Mouse (Mus musculus) neutrophil, adult 5-6 weeks (primary cell): ENCODE data around the gene Sdsl. TPM values are rescaled to one million over a fixed set of nuclear protein-coding genes. Genes with fewer than 3 reads are reported as not detected.
"Not testable (repeated sequence)": the region's sequence is repeated elsewhere in the genome, so short reads cannot be mapped to it uniquely, and the experiment has no call there.

ENCODE experiments used
- ATAC-seq: fragments of 151-379, 151-347 bp; 2 replicates; pipeline ENCODE4 v1.8.0; 2017; ENCODE audit warnings: mild to moderate bottlenecking, moderate TSS enrichment; ENCODE audit not compliant: insufficient number of reproducible peaks, poor library complexity, low FRiP score, severe bottlenecking; ENCODE audit errors: extremely low read depth
- total RNA-seq: library from RNA; stranded (forward); fragments of 200-1000 nt; gene quantifications from 2 replicates; pipeline ENCODE4 v1.2.3, GENCODE M21; 2017

Sdsl gene
- total RNA-seq: not detected in 2 replicates

GRCm38 (mm10) chr5:120472770-120473169, at the start of gene Sdsl:
Sdsl (minus strand) TSS chr5:120472810.
- ATAC-seq: no peak

- ATAC-seq: 0 out of 2 replicates have a peak, but pooled peaks have one; percentile 13
Measured at GRCm38 (mm10) chr5:120517552-120517951, 44.9 kb upstream of the Sdsl start.

GRCm38 (mm10) chr5:120516221-120516984, 43.8 kb upstream of the Sdsl start:
- peak; percentile 11; the same call in 1 of the 2 replicates for ATAC-seq

GRCm38 (mm10) chr5:120515451-120515850, 42.8 kb upstream of the Sdsl start:
- ATAC-seq: no peak

- ATAC-seq: no peak
Measured at GRCm38 (mm10) chr5:120514754-120515153, 42.1 kb upstream of the Sdsl start.

GRCm38 (mm10) chr5:120514031-120514677, 41.5 kb upstream of the Sdsl start:
- ATAC-seq: no peak

- no peak for ATAC-seq
Measured at GRCm38 (mm10) chr5:120512911-120513555, 40.4 kb upstream of the Sdsl start.

- ATAC-seq: no peak
Measured at GRCm38 (mm10) chr5:120511643-120512220, 39.1 kb upstream of the Sdsl start.

GRCm38 (mm10) chr5:120510982-120511642, 38.5 kb upstream of the Sdsl start, which contains the start of gene Slc8b1:
Slc8b1 (plus strand) TSS chr5:120511168.
- peak; percentile 93 for ATAC-seq

GRCm38 (mm10) chr5:120507311-120507710, 34.7 kb upstream of the Sdsl start:
- no peak for ATAC-seq

- ATAC-seq: no peak
Measured at GRCm38 (mm10) chr5:120506490-120506889, 33.9 kb upstream of the Sdsl start.

GRCm38 (mm10) chr5:120505781-120506180, 33.2 kb upstream of the Sdsl start:
- no peak for ATAC-seq

GRCm38 (mm10) chr5:120505368-120505767, 32.8 kb upstream of the Sdsl start:
- peak; percentile 43; the same call in 1 of the 2 replicates for ATAC-seq

- ATAC-seq: peak; percentile 40; the same call in 1 of the 2 replicates
Measured at GRCm38 (mm10) chr5:120503144-120503795, 30.7 kb upstream of the Sdsl start, which contains the start of gene Plbd2. Plbd2 (minus strand) TSS chr5:120503625.

- ATAC-seq: no peak
Measured at GRCm38 (mm10) chr5:120502675-120503143, 30.1 kb upstream of the Sdsl start.

GRCm38 (mm10) chr5:120502147-120502621, 29.6 kb upstream of the Sdsl start:
- ATAC-seq: no peak

- not testable (repeated sequence) for ATAC-seq
Measured at GRCm38 (mm10) chr5:120500609-120501008, 28.0 kb upstream of the Sdsl start.

- ATAC-seq: no peak
Measured at GRCm38 (mm10) chr5:120499202-120499601, 26.6 kb upstream of the Sdsl start.
